Mouse (Mus musculus) midbrain, embryonic 16.5 days (tissue): ENCODE data around the gene Rnf25. TPM values are rescaled to one million over a fixed set of nuclear protein-coding genes. Genes with fewer than 3 reads are reported as not detected.
A peak's percentile ranks its signal among the peaks of the same experiment; 100 is the strongest.

ENCODE experiments used
- ATAC-seq: fragments of 200-750 bp; cut with Nextera tagmentation; 2 replicates; pipeline ENCODE4 v1.8.0; 2017; ENCODE audit warnings: moderate TSS enrichment
- H3K27ac ChIP-seq: fragments of 300-500 bp; sonication (generic); 2 replicates; pipeline ENCODE4 v1.5.1; 2014; ENCODE audit warnings: mild to moderate bottlenecking, low read length, mixed read lengths
- H3K27me3 ChIP-seq: fragments of 300-500 bp; sonication (generic); 2 replicates; pipeline ENCODE4 v1.6.1; 2014; ENCODE audit warnings: low read depth, low read length, mixed read lengths; ENCODE audit not compliant: control insufficient read depth, insufficient read depth
- H3K36me3 ChIP-seq: fragments of 300-500 bp; sonication (generic); 2 replicates; pipeline ENCODE4 v1.6.1; 2014; ENCODE audit warnings: mild to moderate bottlenecking, low read length, moderate library complexity, mixed read lengths; ENCODE audit not compliant: control insufficient read depth, insufficient read depth
- H3K4me1 ChIP-seq: fragments of 300-500 bp; sonication (generic); 2 replicates; pipeline ENCODE4 v1.6.1; 2014; ENCODE audit warnings: mild to moderate bottlenecking, low read length, mixed read lengths; ENCODE audit not compliant: control insufficient read depth, insufficient read depth
- H3K4me2 ChIP-seq: fragments of 300-500 bp; sonication (generic); 2 replicates; pipeline ENCODE4 v1.6.1; 2014; ENCODE audit warnings: mild to moderate bottlenecking, low read length, mixed read lengths
- H3K4me3 ChIP-seq: fragments of 300-500 bp; sonication (generic); 2 replicates; pipeline ENCODE4 v1.5.1; 2014; ENCODE audit warnings: low read depth, mild to moderate bottlenecking, low read length, moderate library complexity, mixed read lengths
- H3K9ac ChIP-seq: fragments of 300-500 bp; sonication (generic); 2 replicates; pipeline ENCODE4 v1.6.1; 2014; ENCODE audit warnings: low read depth, low read length, mixed read lengths
- H3K9me3 ChIP-seq: fragments of 300-500 bp; sonication (generic); replicated peaks from 2 replicates; pipeline ENCODE4 v1.6.1; 2014; ENCODE audit warnings: mild to moderate bottlenecking, low read length, mixed read lengths; ENCODE audit not compliant: control insufficient read depth, poor library complexity, severe bottlenecking
- WGBS: fragments of 180-500 bp; shearing (Covaris S2); extraction: QIAGEN DNeasy Blood & Tissue Kit; methylation state at CpG from one replicate; pipeline ENCODE4 v1.1.7; 2014; 5-methylcytosine and 5-hydroxymethylcytosine counted together
- polyA plus RNA-seq: library from polyadenylated mRNA; unstranded; fragments of >200 nt; fragmentation: Nextera tagmentation; extraction: Ambion mirVana; gene quantifications from 2 replicates; pipeline ENCODE4 v1.2.1, GENCODE M21; 2015

Gene Rnf25
- polyA plus RNA-seq, 1 experiment from 2014 or later, result 48.5 TPM

DNA sequence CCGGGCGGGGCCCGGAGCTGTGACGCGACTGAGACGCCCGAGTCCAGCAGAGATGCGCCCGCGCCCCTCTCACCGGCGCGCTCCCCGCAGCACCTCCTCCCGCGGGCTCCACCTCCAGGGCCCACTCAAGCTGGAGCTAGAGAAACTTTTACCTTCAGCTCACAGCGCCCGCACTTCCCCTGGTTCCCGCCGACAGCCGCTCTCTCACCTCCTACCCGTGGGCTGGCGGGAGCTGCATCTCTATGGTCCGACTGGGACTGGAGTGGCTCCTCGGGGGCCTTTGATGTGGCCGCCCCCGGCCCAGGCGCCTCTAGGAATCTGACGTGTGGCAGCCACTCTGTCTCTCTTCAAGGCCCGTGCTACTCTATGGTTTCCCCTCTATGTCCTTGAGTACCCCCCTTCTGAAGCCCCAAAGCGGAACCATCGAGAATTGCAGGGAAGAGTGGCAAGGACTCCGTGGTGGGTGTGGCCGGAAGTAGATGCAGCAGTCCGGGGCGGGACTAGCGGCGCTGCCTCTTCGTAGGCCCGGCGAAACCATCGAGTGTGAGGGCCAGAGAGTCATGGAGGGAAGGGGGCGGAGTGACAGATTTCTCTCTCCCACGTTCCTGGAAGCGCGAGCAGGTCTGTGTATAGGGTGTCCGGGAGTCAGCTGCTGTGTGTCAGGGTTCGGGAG, 13.3 kb downstream of the Rnf25 start, which contains the start of the genes Zfp142 and Bcs1l:
Gene Zfp142 (minus strand): TSS at position 474 of the 673 bp plus-strand sequence.
Gene Bcs1l (plus strand): TSS at position 517 of the 673 bp plus-strand sequence.
- no peaks in the 10 kb centered on the region for H3K9me3 ChIP-seq
- under 1% methylated on average over 47 of the region's 48 CpGs for WGBS
- peak; percentile 100 for ATAC-seq
- H3K9ac ChIP-seq, result peak within 1 kb of the TSS; percentile 80
- H3K27me3 ChIP-seq, result no peaks in the 10 kb centered on the region
- H3K4me3 ChIP-seq, result peak within 1 kb of the TSS; percentile 76
- H3K36me3 ChIP-seq, result peaks cover 14% of the 10 kb centered on the region
- peak within 1 kb of the TSS; percentile 86 for H3K27ac ChIP-seq
- H3K4me2 ChIP-seq, result peak within 1 kb of the TSS; percentile 90
- peaks cover 33% of the 10 kb centered on the region for H3K4me1 ChIP-seq

DNA sequence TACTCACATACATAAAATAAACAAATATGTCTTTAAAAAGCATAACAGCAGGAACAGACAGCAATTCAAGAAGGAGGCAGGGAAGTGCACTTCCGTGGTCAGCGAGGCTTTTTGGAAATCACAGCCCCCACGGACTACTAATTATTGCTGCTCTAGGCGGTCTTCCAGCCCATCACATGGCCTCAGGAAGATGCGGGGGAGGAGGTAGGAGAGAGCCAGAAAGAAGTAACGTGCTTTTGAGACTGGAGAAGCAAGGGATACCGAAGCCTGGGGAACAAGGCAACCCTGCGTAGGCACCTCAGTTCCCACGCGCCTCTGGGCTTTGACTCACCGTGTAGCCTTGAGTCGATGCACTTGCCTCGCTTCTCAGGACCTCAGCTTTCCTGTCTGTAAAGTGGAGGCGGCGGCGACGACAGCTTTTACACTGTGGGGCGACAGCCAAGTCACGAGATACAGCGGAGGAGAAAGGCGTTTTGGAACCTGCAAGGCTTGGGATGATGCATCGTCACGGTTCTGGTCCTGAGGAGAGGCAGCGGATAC, 13.9 kb downstream of the Rnf25 start:
- peak overlapping the region; percentile 86 for H3K27ac ChIP-seq
- peaks cover 33% of the 10 kb centered on the region for H3K4me1 ChIP-seq
- peak overlapping the region; percentile 80 for H3K9ac ChIP-seq
- peak overlapping the region; percentile 76 for H3K4me3 ChIP-seq
- H3K27me3 ChIP-seq, result no peaks in the 10 kb centered on the region
- WGBS, result under 1% methylated on average over 24 of the region's 24 CpGs
- no peaks in the 10 kb centered on the region for H3K9me3 ChIP-seq
- H3K4me2 ChIP-seq, result peak overlapping the region; percentile 90
- H3K36me3 ChIP-seq, result peaks cover 14% of the 10 kb centered on the region
- ATAC-seq, result no peak

DNA sequence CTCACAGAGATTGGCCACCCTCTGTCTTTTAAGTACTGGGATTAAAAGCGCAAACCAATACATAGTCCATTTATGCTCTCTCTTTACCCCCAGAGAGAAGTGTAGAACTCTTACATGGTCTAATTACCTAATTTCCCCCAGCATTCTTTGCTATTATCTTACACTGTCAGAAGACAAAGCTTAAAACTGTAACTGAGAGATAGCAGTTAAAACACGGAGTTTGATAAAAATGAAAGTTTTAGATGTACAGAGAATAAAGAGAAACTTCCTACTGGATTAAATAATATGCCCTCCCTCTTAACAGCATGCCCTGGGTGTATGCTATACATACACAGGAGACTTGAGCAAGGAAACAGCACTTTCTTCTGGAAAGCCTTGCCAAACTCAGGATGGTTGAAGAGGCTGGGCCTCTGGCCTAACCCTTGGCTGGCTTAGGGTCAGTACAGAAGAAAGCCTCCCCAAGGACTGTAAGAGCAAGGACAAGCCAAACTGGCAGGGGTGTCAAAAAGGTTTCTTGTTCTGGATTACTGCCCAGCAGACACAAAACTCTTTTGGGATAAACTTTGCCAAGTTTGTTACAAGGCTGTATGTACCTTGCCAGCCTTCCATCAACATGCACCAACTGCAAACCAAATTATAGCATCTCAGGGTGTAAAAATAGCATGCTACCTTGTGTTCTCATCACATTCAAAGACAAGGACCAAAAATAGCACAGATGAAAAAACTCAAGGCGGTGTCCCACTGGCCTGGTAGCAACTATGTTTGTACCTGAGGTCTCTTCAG, 16.4 kb downstream of the Rnf25 start:
- H3K36me3 ChIP-seq, result peaks cover 3% of the 10 kb centered on the region; the same call in 1 of the 2 replicates
- no peak overlapping the region for H3K4me2 ChIP-seq
- no peaks in the 10 kb centered on the region for H3K9me3 ChIP-seq
- H3K4me1 ChIP-seq, result peaks cover 33% of the 10 kb centered on the region
- no peaks in the 10 kb centered on the region for H3K27me3 ChIP-seq
- no peak overlapping the region for H3K4me3 ChIP-seq
- 92% methylated on average over 3 of the region's 3 CpGs for WGBS
- no peak for ATAC-seq
- no peak overlapping the region for H3K9ac ChIP-seq
- no peak overlapping the region for H3K27ac ChIP-seq

DNA sequence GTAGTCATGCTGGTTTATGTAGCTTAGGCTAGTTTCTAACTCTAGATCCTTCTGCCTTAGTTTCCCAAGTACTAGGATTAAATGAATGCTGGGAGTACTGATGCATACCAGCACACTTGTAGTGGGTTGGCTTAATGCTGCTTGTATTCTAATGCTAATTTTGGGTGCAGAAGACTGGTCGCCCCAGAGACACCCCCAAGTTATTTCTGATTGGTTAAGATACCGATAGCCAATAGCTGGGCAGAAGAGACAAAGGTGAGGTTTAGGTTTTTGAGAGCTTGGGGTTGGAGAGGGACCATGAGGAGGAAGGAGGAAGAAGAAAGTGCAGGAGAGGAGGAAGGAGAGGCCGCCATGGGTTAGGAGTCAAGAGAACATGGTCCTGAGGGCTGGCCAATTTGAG, 18.6 kb downstream of the Rnf25 start:
- 77% methylated on average over 3 of the region's 3 CpGs for WGBS
- no peak overlapping the region for H3K4me3 ChIP-seq
- H3K9ac ChIP-seq, result no peak overlapping the region
- no peak overlapping the region for H3K4me2 ChIP-seq
- peaks cover 23% of the 10 kb centered on the region for H3K4me1 ChIP-seq
- H3K9me3 ChIP-seq, result no peaks in the 10 kb centered on the region
- no peak overlapping the region for H3K27ac ChIP-seq
- ATAC-seq, result no peak
- H3K27me3 ChIP-seq, result no peaks in the 10 kb centered on the region
- peaks cover 16% of the 10 kb centered on the region for H3K36me3 ChIP-seq

DNA sequence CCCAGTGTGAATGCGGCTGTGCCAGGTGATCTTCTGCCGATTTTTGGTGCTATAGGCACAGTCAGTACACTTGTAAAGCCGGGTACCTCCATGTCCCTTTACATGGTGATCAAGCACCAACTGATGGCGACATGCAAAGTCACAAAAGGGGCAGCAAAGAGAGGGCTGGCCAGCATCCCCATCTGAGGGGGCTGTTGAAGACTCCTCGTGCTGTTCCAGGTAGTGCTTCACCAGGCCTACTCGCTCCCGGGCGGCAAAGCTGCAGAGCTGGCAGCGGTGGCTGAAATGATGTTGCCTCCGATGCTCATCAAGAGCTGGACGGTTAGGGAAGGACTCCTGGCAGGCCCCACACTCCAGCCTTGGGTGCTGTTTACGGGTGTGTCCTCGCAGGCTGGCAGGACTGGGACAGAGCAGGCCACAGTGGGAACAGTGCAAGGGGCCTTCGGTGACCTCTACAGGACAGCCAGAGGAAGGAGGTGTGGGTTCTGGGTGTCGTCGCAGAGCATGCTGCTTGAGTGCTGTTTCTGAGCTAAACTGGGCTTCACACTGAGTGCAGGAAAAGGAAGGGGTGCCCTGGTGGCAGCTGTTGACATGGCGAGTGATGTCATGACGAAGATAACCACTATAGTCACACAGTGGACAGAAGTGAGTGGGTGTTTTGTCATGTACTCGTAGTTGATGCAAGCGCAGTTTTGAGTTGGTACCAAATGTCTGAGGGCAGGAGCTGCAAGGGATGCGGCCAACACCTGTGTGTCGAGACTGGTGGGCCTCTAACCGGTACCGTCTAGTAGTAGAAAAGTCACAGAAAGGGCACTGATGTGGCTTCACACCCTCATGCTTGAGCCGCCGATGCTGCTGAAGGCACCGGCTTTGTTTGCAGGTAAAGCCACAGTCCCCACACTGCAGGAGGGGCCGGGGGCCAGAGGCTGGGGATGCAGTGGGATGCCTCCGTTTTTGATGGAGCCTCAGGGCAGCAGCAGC, 31.2 kb downstream of the Rnf25 start:
- H3K4me1 ChIP-seq, result no peaks in the 10 kb centered on the region
- H3K36me3 ChIP-seq, result peaks cover 63% of the 10 kb centered on the region
- ATAC-seq, result no peak
- no peaks in the 10 kb centered on the region for H3K27me3 ChIP-seq
- no peak overlapping the region for H3K4me2 ChIP-seq
- H3K9ac ChIP-seq, result no peak overlapping the region
- no peak overlapping the region for H3K27ac ChIP-seq
- WGBS, result 94% methylated on average over 29 of the region's 29 CpGs
- no peaks in the 10 kb centered on the region for H3K9me3 ChIP-seq
- H3K4me3 ChIP-seq, result no peak overlapping the region

DNA sequence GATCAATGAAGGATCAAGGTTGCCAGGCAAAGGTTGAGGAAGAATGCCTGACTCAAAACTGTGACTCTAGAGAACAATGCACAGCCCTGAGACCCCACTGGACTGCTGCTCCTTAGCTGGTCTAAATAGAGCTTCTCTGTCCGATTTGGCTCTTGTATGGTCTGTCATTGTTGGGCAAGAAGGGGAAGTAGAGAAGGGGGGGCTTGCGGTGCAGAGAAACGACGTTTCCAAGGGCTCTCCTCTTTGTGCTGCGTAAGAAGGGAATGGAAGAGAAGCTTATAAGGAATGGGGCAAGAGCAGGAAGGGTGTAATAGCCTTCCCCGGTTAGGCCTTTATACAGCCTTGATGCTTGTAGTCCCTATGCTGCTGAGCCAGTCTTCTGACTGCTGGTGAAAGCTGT, 35.4 kb downstream of the Rnf25 start:
- no peak overlapping the region for H3K27ac ChIP-seq
- H3K9me3 ChIP-seq, result no peaks in the 10 kb centered on the region
- no peak overlapping the region for H3K4me3 ChIP-seq
- 54% methylated on average over 6 of the region's 6 CpGs for WGBS
- H3K27me3 ChIP-seq, result no peaks in the 10 kb centered on the region
- H3K36me3 ChIP-seq, result peaks cover 42% of the 10 kb centered on the region
- no peak overlapping the region for H3K4me2 ChIP-seq
- no peak for ATAC-seq
- H3K4me1 ChIP-seq, result no peaks in the 10 kb centered on the region
- H3K9ac ChIP-seq, result no peak overlapping the region

DNA sequence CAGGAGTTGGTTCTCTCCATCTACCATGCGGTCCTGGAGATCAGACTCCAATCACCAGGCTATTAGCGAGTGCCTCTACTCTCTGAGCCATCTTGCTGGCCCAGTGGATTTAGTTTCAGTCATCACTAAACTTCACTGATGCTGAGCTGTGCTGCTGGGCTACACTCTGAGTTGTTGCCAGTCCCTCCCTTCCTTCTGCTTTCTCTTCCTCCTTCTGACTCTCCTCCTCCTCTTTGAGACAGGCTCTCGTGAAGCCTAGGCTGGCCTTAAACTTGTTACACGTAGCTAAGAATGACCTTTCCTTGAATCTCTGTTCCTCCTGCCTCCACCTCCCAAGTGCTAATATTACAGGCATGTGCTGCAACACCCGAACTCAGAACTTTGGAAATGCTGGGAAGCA, 42.1 kb downstream of the Rnf25 start:
- H3K4me1 ChIP-seq, result no peaks in the 10 kb centered on the region
- 0 out of 2 replicates have a peak, but pooled peaks cover 2% of the 10 kb centered on the region for H3K36me3 ChIP-seq
- H3K9me3 ChIP-seq, result no peaks in the 10 kb centered on the region
- H3K4me3 ChIP-seq, result no peak overlapping the region
- no peak for ATAC-seq
- H3K27me3 ChIP-seq, result no peaks in the 10 kb centered on the region
- no peak overlapping the region for H3K9ac ChIP-seq
- H3K27ac ChIP-seq, result no peak overlapping the region
- H3K4me2 ChIP-seq, result no peak overlapping the region
- WGBS, result 86% methylated on average over 5 of the region's 5 CpGs

DNA sequence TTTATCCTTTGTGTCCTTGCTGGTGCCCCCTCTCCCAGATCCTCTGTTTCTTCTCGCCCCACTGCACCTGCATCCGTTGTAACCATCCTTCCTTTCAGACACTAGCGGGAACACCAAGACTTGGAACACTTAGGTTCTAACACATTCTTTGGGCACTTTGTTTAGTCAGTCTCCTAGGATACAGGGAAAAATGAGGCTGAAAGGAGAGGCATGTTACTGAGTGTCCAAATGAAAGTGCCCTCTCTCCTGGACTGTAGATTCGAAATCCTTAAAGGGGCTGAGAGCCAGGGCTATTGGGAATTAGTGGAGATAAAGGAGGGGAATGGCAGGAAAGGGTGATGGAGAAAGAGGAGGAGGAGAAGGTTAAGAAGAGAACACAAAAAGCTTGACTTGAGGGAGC, 57.0 kb downstream of the Rnf25 start, which contains the start of gene Usp37:
Gene Usp37 (minus strand): TSS at position 101 of the 400 bp plus-strand sequence.
- Histone ChIP-seq H3K36me3 (no peaks in the 10 kb centered on the region), H3K4me2 (peak within 1 kb of the TSS; percentile 4), H3K9ac (no peak within 1 kb of the TSS), H3K4me3 (0 out of 2 replicates have a peak within 1 kb of the TSS, but pooled peaks have one; percentile 0), H3K27ac (no peak within 1 kb of the TSS), H3K27me3 (no peaks in the 10 kb centered on the region), H3K9me3 (no peaks in the 10 kb centered on the region), H3K4me1 (peaks cover 2% of the 10 kb centered on the region)
- WGBS, result 12% methylated on average over 4 of the region's 4 CpGs
- ATAC-seq, result no peak
